Mouse (Mus musculus) G1E-ER4 (cell line): ENCODE data around the gene Bahcc1. TPM values are rescaled to one million over a fixed set of nuclear protein-coding genes. Genes with fewer than 3 reads are reported as not detected.

Experiments
- GATA1 ChIP-seq: IDR thresholded peaks from one replicate; pipeline ENCODE4 v1.8.0; 2012; ENCODE audit warnings: low read length, inconsistent platforms
- polyA plus RNA-seq: library from polyadenylated mRNA; stranded (reverse); fragments of >175 nt; gene quantifications from 2 replicates; pipeline ENCODE4 v1.2.3, GENCODE M21; 2012

The Bahcc1 gene
- polyA plus RNA-seq, 1 experiment: 0.12 TPM

DNA sequence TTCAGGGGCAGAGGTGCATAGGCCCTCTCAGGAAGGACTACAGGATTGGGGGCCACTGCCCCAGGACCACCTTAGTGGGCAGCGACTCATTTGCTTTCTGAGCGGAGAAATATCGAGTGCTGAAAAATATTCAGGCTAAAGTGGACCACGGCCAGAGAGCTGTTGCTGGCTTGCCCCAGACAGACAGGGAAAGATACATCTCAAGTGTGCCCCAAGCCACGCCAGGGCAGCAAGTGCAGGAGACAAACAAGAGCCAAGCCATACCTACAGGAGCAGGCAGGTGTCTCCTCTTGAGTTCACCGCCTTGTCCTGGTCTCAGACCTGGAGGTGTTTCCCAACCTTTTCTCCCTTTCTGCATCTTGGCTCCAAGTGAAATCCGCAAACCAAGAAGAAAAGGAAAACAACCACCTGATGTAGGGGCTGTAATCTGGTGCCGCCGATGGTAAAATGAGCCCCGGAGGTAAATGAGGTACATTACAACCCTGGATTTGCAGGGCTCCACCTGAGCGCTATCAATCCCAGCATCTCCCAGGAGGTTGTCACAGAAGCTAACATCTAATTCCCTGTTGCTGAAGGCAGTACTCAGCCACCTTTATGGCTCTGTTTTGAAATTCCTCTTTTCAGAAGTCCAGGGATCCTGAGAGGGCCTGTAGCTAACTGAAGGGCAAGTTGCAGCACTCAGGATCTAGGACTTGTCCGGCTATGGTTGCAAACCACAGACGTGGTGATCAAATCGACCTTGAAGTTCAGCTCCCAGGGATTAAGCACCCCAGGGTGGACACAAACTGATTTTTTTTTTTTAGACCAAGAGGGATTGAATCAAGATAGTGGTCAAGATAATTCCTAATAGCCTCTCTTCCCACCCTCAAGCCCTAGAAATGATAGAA lies 42.0 kb upstream of the Bahcc1 start:
- no peak for TF ChIP-seq GATA1

- no peak for TF ChIP-seq GATA1
These were observed 33.9 kb upstream of the Bahcc1 start for GRCm38 (mm10) chr11:120198831-120199230.

DNA sequence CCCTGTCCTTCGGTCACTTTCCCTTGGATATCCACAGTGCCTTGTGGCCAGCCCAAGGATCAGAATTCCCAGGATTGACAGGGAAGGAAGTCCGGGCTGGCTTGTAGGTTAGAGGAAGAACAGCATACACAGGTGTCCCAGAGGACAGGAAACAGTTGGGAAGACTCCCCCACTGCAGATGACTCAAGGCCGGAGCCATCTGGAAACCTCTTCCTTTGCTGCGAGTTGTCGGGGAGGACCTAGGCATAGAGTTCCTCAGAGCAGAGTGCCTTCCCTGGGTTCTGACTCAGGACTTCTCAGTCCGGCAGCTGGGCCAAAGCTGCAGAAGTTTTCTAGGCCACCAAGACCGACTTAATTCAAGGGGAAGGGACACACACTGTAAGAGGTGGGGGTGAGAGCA lies 33.0 kb upstream of the Bahcc1 start:
- TF ChIP-seq GATA1: no peak

DNA sequence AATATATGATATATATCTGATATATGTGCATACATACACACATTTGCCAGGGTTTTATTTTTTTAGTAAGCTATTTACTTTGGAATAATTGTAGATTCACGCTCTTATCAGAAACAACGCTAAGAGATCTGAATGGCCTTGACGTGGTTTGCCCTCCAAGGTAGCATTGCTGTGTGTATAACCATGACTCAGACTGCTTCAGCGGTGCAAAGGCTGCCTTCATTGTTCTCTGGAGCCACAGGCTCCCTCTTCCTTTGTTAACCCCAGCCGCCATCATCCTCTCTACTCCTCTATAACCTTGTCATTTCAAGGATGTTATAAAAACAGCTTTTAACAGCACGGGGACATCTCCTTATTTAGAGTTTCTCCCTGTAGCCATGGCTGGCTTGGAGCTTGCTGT lies 32.1 kb upstream of the Bahcc1 start:
- no peak for TF ChIP-seq GATA1

DNA sequence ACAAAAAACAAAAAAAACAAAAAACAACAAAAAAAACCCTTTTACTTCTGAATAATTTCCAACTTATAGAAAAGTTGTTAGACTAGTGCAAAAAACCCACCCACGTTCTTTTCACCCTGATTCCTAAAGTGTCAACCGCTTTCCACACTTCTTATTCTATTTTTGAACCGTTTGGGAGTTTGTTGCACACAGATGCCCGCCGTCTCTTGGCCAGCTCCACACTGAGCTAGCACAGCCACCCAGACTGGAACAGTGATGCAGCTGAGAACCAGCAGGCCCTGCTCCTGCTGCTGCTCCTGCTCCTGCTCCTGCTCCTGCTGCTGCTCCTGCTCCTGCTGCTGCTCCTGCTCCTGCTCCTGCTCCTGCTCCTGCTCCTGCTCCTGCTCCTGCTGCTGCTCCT lies 28.5 kb upstream of the Bahcc1 start:
- TF ChIP-seq GATA1: no peak

DNA sequence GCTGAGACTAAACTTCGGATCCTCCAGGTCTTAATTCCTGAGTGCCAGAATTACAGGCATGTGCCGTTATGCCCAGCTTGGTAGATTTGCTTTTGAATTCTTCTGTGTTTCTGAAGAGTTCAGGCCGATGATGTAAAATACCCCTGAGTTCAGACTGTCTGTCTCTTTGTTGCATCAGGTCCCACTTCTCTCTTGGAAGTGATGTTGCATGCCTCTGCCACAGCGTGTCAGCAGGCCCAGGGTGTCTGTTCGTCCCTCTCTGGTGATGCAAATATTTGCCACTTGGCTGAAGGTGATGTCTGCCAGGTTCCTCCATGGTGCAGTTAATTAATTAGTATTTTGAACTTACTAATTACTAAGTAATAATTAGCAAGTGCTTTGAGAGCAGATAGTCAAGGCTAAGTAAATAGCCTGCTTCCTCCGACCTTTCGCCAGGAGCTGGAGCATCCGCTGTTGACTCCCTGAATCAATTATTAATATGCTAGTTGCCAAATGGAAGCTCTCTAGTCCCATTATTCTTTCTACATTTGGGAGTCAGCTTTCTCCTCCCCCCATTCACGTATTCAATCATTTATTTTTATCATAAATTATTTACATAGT lies 26.6 kb upstream of the Bahcc1 start:
- no peak for TF ChIP-seq GATA1

- TF ChIP-seq GATA1: no peak
These were observed 26.1 kb upstream of the Bahcc1 start for GRCm38 (mm10) chr11:120206669-120207090.

DNA sequence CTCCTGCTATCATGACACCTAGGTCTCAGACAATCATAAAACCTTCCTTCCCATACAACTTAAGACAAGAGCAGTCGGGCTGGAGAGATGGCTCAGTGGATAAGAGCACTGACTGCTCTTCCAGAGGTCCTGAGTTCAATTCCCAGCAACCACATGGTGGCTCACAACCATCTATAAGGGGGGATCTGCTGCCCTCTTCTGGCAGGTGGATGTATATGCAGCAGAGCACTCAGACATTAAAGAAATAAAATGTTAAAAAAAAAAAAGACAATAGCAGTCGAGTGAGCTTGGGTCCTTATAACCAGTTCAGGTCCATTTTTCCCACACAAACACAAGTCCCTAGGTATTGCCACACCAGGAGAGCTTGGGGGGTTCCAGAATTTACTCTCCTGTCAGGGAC lies 23.9 kb upstream of the Bahcc1 start:
- TF ChIP-seq GATA1: no peak

GRCm38 (mm10) chr11:120209462-120209861 lies 23.3 kb upstream of the Bahcc1 start:
- no peak for TF ChIP-seq GATA1

DNA sequence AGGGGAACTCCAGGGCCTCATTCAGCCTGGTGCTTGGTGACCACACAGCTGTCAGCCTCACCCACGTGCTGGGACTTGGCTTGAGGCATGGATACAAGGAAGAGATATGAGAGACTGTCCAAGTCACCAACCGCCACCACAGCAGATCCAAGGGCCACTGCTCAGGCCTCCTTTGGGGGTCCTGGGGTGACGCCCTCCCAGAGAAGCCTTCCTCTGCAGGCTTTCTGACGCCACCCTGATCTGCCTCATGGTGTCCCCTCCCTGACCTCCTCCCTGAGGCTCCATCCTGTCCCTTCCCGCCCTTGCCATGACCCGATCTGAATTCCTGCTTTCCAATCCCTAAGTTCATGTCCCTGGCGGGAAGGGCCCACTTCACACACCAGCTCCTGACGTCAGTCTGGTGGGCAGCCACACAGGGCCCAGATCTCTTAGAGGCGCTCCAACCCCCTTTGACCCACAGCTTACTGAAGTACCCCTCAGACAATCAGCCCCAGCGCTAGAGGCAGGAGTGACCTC lies 17.0 kb upstream of the Bahcc1 start:
- no peak for TF ChIP-seq GATA1

- TF ChIP-seq GATA1: no peak
These were observed 16.0 kb upstream of the Bahcc1 start for GRCm38 (mm10) chr11:120216540-120217324.

- no peak for TF ChIP-seq GATA1
These were observed 14.4 kb upstream of the Bahcc1 start for GRCm38 (mm10) chr11:120218176-120218856.

GRCm38 (mm10) chr11:120218946-120219345 lies 13.8 kb upstream of the Bahcc1 start:
- no peak for TF ChIP-seq GATA1

DNA sequence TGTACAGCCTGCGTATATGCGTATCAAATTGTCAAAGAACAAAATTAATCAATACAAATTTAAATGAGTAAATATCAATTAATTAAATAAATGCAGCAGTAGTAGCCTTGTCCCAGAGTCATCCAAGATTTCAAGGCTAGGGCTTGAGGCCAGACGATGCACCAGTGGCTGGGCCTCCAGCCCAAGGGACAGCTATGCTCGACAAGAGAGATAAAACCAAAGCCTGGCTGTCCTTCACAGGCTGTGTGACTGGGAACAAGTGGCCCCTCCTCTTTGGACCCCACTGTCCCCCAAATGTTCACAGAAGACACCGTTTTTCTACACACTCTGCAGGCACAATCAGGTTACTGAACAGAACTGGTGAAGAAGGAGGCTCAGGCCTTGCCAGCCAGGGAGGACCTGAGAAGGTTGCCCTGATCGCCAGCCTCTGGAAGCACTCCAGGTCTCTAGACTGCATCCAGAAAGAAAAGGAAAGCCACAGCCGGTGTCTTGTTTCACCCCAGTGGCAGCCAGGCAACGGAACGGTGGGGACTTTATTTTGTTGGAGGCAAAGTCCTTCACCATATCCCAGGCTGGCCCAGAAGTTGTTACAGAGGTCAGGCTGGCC lies 12.7 kb upstream of the Bahcc1 start:
- no peak for TF ChIP-seq GATA1
